Mouse (Mus musculus) MEL (cell line): ENCODE data around the gene Ceacam1.

Source experiments
- CHD2 ChIP-seq: IDR thresholded peaks from 2 replicates; pipeline ENCODE4 v1.6.1; 2011; ENCODE audit warnings: low read length, improper control_type of control experiment
- CTCF ChIP-seq, 3 experiments: IDR thresholded peaks in 2 of 3; conservative IDR thresholded peaks in 1 of 3; 2 replicates each; pipeline ENCODE4 v1.5.1; 2011 to 2012; ENCODE audit warnings: low read length in 3 of 3, low read depth in 2 of 3, mild to moderate bottlenecking in 2 of 3, improper control_type of control experiment in 1 of 3, inconsistent platforms in 1 of 3, mixed read lengths in 1 of 3, moderate library complexity in 1 of 3; ENCODE audit not compliant: control insufficient read depth in 1 of 3, insufficient read depth in 1 of 3, poor library complexity in 1 of 3, severe bottlenecking in 1 of 3
- MAX ChIP-seq: IDR thresholded peaks from 2 replicates; pipeline ENCODE4 v1.6.1; 2011; ENCODE audit warnings: low read length, improper control_type of control experiment
- MYC ChIP-seq: IDR thresholded peaks from 2 replicates; pipeline ENCODE4 v1.6.1; 2011; ENCODE audit warnings: low read depth, mild to moderate bottlenecking, low read length, improper control_type of control experiment, moderate library complexity
- POLR2A ChIP-seq, 2 experiments: IDR thresholded peaks; 2 replicates each; pipeline ENCODE4 v1.6.1; 2011 to 2012; ENCODE audit warnings: low read length in 2 of 2, mild to moderate bottlenecking in 2 of 2, control low read depth in 1 of 2, improper control_type of control experiment in 1 of 2, low read depth in 1 of 2, moderate library complexity in 1 of 2; ENCODE audit not compliant: control insufficient read depth in 1 of 2, insufficient read depth in 1 of 2, poor library complexity in 1 of 2
- RAD21 ChIP-seq: IDR thresholded peaks from 2 replicates; pipeline ENCODE4 v1.6.1; 2011; ENCODE audit warnings: mild to moderate bottlenecking, low read depth, low read length, improper control_type of control experiment

GRCm38 (mm10) chr7:25429886-25430784 lies 47.3 kb downstream of the Ceacam1 start:
- TF ChIP-seq POLR2A (IDR thresholded peaks at IDR 0.05; ENCODE audit: control insufficient read depth in 1 of 2, insufficient read depth in 1 of 2, low read depth in 1 of 2, low read length in 2 of 2, poor library complexity in 1 of 2) (no peak), CHD2 (no peak), CTCF (IDR thresholded peaks at IDR 0.05 in 2 of 3, conservative IDR thresholded peaks at IDR 0.05 in 1 of 3; ENCODE audit: control insufficient read depth in 1 of 3, insufficient read depth in 1 of 3, low read depth in 2 of 3, low read length in 3 of 3, poor library complexity in 1 of 3, severe bottlenecking in 1 of 3) (no peak), MAX (no peak), MYC (no peak), RAD21 (no peak)
